Mouse (Mus musculus): ENCODE data around the gene Fam53b. TPM values are rescaled to one million over a fixed set of nuclear protein-coding genes. Genes with fewer than 3 reads are reported as not detected.

Gene Fam53b
- polyA plus RNA-seq, 1 experiment from 2014 or later, result 14.7 TPM

DNA sequence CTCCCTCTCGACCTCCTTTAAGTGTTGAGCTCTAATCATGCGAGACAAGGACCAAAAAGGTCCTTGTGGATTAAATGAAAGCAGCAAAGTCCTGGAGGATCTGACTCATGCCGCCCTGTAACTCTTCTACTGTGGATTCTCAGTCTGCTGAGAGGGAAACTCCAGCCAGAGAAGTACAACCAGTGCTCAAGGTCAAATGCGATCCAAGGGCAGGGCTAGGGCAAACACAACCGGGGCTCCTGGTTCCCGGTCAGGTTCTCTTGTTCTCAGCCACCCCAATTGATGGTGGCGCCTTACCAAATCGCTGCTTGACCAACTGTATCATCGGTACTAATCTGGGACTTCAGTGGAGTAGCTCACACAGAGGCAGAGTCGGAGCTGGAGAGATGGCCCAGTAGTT lies 12.8 kb downstream of the Fam53b start:
- H3K4me2 ChIP-seq (ENCODE audit: low read length), result no peak overlapping the region
- WGBS, result 86% methylated on average over 10 of the region's 10 CpGs

DNA sequence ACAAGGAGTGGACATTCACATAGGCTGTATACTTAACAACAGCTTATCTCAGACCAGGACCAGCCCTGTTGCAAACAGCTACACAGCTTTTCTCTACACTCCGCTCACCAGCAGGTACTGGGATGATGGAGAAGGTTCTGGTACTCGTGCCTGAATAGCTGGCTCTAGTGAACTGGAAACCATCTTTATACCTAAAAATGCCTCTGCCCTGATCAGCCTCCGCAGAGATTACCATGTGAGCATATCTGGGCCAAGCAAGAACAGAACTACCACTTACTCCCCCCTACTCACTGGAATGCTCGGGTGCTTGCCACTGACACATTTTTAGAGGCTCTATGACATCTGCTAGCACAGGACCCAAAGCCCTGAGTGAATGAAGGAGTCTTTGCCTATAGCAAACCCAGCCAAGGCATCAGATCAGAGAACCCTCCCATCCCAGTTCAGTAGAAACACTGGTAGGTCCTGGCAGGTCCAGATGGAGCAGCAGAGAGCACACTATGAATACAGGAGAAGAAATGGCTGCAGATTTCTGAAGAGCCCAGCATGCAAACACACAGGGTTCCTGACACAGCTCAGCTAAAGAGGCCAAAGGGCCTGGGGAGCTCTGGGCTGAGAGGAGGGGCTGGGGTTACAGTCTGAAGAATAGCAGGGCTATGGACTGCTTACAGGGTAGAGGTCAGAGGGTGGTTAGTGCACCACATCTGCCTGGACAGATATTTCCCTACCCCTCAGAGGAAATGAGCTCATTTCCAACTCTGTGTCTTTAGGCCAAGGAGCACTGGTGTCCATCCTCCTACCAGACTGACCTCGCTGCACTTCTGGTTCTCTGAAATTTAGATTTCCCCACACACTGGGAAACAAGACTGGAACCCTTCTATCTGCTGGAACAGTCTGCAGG lies 14.3 kb downstream of the Fam53b start:
- 0 out of 2 replicates have a peak, but pooled peaks have one; percentile 20 for ATAC-seq
- no peaks in the 10 kb centered on the region for H3K27me3 ChIP-seq (replicated peaks; ENCODE audit: control insufficient read depth, insufficient read depth, low read length)
- H3K9me3 ChIP-seq (ENCODE audit: control insufficient read depth, low read length), result no peaks in the 10 kb centered on the region
- WGBS, result 91% methylated on average over 5 of the region's 5 CpGs
- no peak overlapping the region for H3K4me2 ChIP-seq (ENCODE audit: low read length)
- no peaks in the 10 kb centered on the region for H3K36me3 ChIP-seq (ENCODE audit: control insufficient read depth, insufficient read depth, low read length)
- no peak overlapping the region for H3K27ac ChIP-seq (ENCODE audit: low read depth, low read length)
- H3K9ac ChIP-seq (ENCODE audit: low read depth, low read length), result no peak overlapping the region
- no peaks in the 10 kb centered on the region for H3K4me1 ChIP-seq (ENCODE audit: control insufficient read depth, insufficient read depth, low read depth, low read length)
- H3K4me3 ChIP-seq (ENCODE audit: low read length), result no peak overlapping the region

More for the DNA sequence above, 12.8 kb downstream of the Fam53b start:
- no peak overlapping the region for H3K27ac ChIP-seq (ENCODE audit: low read depth, low read length)
- ATAC-seq, result no peak
- peaks cover 9% of the 10 kb centered on the region for H3K4me1 ChIP-seq (ENCODE audit: control insufficient read depth, insufficient read depth, low read depth, low read length)
- no peak overlapping the region for H3K9ac ChIP-seq (ENCODE audit: low read depth, low read length)
- H3K9me3 ChIP-seq (ENCODE audit: control insufficient read depth, low read length), result no peaks in the 10 kb centered on the region
- no peaks in the 10 kb centered on the region for H3K27me3 ChIP-seq (replicated peaks; ENCODE audit: control insufficient read depth, insufficient read depth, low read length)
- no peak overlapping the region for H3K4me3 ChIP-seq (ENCODE audit: low read length)
- no peaks in the 10 kb centered on the region for H3K36me3 ChIP-seq (ENCODE audit: control insufficient read depth, insufficient read depth, low read length)

DNA sequence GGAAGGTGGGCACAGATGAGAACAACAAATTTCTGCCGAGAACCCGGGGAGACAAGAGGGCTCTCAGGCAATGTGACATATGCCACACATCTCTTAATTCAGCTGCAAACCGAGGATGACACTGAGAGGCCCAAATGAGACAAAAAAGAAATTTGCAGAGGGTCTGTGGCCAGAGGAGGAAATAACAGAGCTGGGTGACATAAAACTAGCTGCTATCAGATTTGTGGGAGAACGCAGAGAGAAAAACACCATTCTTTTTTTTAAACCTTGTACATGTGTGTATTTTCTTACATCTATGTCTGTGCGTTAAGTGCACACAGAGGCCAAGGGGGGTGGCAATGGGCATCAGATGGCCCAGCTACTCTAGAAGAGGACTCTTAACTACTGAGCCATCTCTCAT lies 18.5 kb downstream of the Fam53b start:
- Histone ChIP-seq H3K27me3 (replicated peaks; ENCODE audit: control insufficient read depth, insufficient read depth, low read length) (no peaks in the 10 kb centered on the region), H3K4me2 (ENCODE audit: low read length) (no peak overlapping the region), H3K36me3 (ENCODE audit: control insufficient read depth, insufficient read depth, low read length) (no peaks in the 10 kb centered on the region), H3K9ac (ENCODE audit: low read depth, low read length) (no peak overlapping the region), H3K4me1 (ENCODE audit: control insufficient read depth, insufficient read depth, low read depth, low read length) (no peaks in the 10 kb centered on the region), H3K9me3 (ENCODE audit: control insufficient read depth, low read length) (no peaks in the 10 kb centered on the region), H3K27ac (ENCODE audit: low read depth, low read length) (no peak overlapping the region), H3K4me3 (ENCODE audit: low read length) (no peak overlapping the region)
- WGBS, result 89% methylated on average over 5 of the region's 5 CpGs
- no peak for ATAC-seq

DNA sequence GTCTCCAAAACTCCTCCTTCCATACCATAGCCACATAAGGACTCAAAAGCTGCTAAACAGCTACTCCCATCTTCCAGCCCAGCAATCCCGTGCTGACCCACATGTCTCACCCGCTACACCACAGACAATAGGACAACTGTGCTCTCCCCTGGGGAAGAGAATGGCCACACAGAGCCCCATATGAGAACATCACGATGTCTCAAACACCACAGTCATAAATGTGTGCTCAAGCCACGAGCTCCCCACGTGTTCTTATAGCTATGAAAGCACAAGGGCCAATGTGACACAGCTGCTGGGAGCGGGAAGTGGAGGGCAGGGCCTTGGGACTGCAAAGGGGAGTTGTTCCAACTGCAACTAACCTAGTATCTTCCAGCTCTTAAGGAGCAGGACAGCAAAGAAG lies 20.2 kb downstream of the Fam53b start:
- WGBS, result 62% methylated on average over 6 of the region's 6 CpGs
- no peak for ATAC-seq
- no peak overlapping the region for H3K9ac ChIP-seq (ENCODE audit: low read depth, low read length)

DNA sequence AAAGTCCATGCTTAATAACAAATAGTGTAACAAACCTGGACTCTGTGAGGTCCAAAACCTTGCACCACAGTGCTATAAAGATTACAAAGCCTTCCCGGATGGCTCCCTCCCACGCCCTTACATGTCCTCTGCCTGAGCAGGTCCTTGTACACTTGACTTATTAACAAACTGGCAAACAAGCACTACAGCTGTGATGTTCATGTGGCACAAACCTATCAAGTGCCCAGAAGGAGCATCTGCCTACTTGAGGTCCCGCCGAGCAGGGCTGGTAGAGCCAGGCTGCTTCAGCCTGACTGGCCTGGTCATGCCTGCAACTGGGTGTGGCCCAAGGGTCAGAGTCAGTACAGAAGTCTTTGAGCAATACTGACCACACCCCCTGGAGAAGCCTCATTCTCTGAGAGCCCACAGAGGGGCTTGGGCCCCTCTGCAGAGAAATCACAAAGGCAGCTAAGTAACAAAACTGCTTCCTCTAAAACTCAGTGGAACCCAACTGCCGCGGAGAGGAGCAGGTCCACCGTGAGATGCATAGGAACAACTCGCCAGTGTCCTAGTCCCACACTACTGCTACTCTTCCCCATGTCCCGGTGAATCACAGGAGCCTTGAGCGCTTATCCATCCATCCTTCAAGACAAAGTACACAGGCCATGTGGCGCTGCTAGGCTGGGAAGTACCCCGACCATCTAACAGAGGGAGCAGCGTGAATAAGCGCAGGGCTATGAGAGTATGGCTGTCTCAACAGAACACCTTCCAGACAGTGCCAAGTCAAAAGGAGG lies 23.1 kb downstream of the Fam53b start:
- H3K27ac ChIP-seq (ENCODE audit: low read depth, low read length), result no peak overlapping the region
- H3K9me3 ChIP-seq (ENCODE audit: control insufficient read depth, low read length), result no peaks in the 10 kb centered on the region
- no peak overlapping the region for H3K4me2 ChIP-seq (ENCODE audit: low read length)
- WGBS, result 85% methylated on average over 14 of the region's 14 CpGs
- no peaks in the 10 kb centered on the region for H3K27me3 ChIP-seq (replicated peaks; ENCODE audit: control insufficient read depth, insufficient read depth, low read length)
- no peak for ATAC-seq
- H3K9ac ChIP-seq (ENCODE audit: low read depth, low read length), result no peak overlapping the region
- H3K4me3 ChIP-seq (ENCODE audit: low read length), result no peak overlapping the region
- peaks cover 12% of the 10 kb centered on the region; the same call in 1 of the 2 replicates for H3K4me1 ChIP-seq (ENCODE audit: control insufficient read depth, insufficient read depth, low read depth, low read length)
- no peaks in the 10 kb centered on the region for H3K36me3 ChIP-seq (ENCODE audit: control insufficient read depth, insufficient read depth, low read length)

More for the DNA sequence above, 20.2 kb downstream of the Fam53b start:
- Histone ChIP-seq H3K36me3 (ENCODE audit: control insufficient read depth, insufficient read depth, low read length) (no peaks in the 10 kb centered on the region), H3K4me3 (ENCODE audit: low read length) (no peak overlapping the region), H3K9me3 (ENCODE audit: control insufficient read depth, low read length) (no peaks in the 10 kb centered on the region), H3K27me3 (replicated peaks; ENCODE audit: control insufficient read depth, insufficient read depth, low read length) (no peaks in the 10 kb centered on the region), H3K27ac (ENCODE audit: low read depth, low read length) (no peak overlapping the region), H3K4me2 (ENCODE audit: low read length) (no peak overlapping the region), H3K4me1 (ENCODE audit: control insufficient read depth, insufficient read depth, low read depth, low read length) (no peaks in the 10 kb centered on the region)

DNA sequence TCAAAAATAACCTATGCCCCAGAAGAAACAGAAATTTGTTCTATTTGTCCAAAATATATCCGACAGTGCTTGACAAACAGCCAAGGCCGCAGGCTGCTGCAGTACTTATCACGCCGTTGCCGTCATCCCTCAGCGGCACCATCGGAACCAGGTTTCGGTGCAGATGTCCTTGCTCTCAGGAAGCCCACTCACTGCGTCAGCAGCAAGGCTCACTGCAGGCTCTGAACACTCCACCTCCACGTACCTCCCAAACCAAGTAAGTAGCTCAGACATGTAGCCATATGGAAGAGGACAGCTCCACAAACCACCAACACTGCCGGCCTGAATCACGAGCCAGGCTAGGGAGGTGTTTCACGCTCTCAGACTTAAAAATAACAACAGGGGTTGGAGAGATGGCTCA lies 24.9 kb downstream of the Fam53b start:
- no peaks in the 10 kb centered on the region for H3K27me3 ChIP-seq (replicated peaks; ENCODE audit: control insufficient read depth, insufficient read depth, low read length)
- no peak overlapping the region for H3K4me3 ChIP-seq (ENCODE audit: low read length)
- H3K9me3 ChIP-seq (ENCODE audit: control insufficient read depth, low read length), result no peaks in the 10 kb centered on the region
- H3K36me3 ChIP-seq (ENCODE audit: control insufficient read depth, insufficient read depth, low read length), result no peaks in the 10 kb centered on the region
- no peak overlapping the region for H3K27ac ChIP-seq (ENCODE audit: low read depth, low read length)
- H3K9ac ChIP-seq (ENCODE audit: low read depth, low read length), result no peak overlapping the region
- 91% methylated on average over 13 of the region's 13 CpGs for WGBS
- no peak for ATAC-seq
- H3K4me1 ChIP-seq (ENCODE audit: control insufficient read depth, insufficient read depth, low read depth, low read length), result peaks cover 17% of the 10 kb centered on the region; the same call in 1 of the 2 replicates
- H3K4me2 ChIP-seq (ENCODE audit: low read length), result no peak overlapping the region

DNA sequence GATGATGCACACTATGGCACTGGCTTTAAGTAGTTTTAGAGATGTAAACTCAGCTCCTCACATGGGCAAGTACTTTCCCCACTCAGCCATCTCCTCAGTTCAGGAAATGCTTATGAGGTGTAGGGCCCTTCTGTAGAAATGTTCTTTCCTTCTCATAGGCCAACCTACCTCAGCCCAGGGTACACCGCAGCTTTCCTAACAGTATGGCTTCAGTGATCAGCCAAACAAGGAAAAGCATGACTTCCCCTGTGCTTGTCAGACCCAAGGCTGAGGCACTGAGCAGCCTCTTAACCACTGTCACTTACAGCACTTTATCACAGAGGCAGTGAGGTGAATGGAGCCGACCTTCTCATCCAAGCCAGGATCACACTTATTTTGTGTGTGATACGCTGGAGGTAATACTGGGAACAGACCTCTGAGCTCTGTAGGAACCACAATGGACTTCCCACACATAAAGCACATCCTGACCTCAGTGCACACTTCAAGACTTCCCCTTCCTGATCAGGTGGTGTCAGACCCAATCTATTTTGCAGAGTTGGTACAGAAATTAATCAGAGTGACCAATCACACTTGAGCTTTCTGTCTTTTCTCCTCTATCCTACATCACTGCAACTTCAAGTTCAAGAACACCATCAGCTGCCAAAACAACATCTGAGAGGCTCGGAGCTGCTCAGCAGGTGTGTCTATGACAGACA lies 26.0 kb downstream of the Fam53b start:
- 90% methylated on average over 4 of the region's 4 CpGs for WGBS

DNA sequence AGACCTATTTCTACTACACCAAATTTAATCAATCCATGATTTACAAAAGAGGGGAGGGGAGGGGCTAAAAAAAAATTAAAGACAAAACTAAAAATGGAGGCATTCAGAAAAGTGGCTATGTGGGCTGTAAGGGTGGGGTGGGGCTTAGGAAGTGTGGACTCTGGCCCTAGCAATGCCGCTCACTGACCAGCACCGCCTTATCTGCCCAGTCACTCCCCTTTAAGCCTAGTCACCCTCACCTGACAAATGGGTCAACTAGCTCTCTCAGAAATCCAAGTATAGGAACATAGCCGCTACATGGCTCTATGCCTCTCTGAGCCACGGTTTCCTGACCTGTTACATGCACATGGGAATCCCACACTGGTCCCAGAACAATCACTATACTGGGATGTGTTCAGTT lies 26.7 kb downstream of the Fam53b start:
- Histone ChIP-seq H3K4me1 (ENCODE audit: control insufficient read depth, insufficient read depth, low read depth, low read length) (peaks cover 19% of the 10 kb centered on the region), H3K4me2 (ENCODE audit: low read length) (no peak overlapping the region), H3K36me3 (ENCODE audit: control insufficient read depth, insufficient read depth, low read length) (no peaks in the 10 kb centered on the region), H3K27ac (ENCODE audit: low read depth, low read length) (no peak overlapping the region), H3K9ac (ENCODE audit: low read depth, low read length) (no peak overlapping the region), H3K9me3 (ENCODE audit: control insufficient read depth, low read length) (no peaks in the 10 kb centered on the region), H3K27me3 (replicated peaks; ENCODE audit: control insufficient read depth, insufficient read depth, low read length) (no peaks in the 10 kb centered on the region), H3K4me3 (ENCODE audit: low read length) (no peak overlapping the region)
- ATAC-seq, result no peak
- 97% methylated on average over 4 of the region's 4 CpGs for WGBS

More for the DNA sequence above, 26.0 kb downstream of the Fam53b start:
- Histone ChIP-seq H3K9ac (ENCODE audit: low read depth, low read length) (no peak overlapping the region), H3K36me3 (ENCODE audit: control insufficient read depth, insufficient read depth, low read length) (no peaks in the 10 kb centered on the region), H3K4me3 (ENCODE audit: low read length) (no peak overlapping the region), H3K27me3 (replicated peaks; ENCODE audit: control insufficient read depth, insufficient read depth, low read length) (no peaks in the 10 kb centered on the region), H3K27ac (ENCODE audit: low read depth, low read length) (no peak overlapping the region), H3K4me1 (ENCODE audit: control insufficient read depth, insufficient read depth, low read depth, low read length) (peaks cover 17% of the 10 kb centered on the region; the same call in 1 of the 2 replicates), H3K4me2 (ENCODE audit: low read length) (no peak overlapping the region), H3K9me3 (ENCODE audit: control insufficient read depth, low read length) (no peaks in the 10 kb centered on the region)
- no peak for ATAC-seq

DNA sequence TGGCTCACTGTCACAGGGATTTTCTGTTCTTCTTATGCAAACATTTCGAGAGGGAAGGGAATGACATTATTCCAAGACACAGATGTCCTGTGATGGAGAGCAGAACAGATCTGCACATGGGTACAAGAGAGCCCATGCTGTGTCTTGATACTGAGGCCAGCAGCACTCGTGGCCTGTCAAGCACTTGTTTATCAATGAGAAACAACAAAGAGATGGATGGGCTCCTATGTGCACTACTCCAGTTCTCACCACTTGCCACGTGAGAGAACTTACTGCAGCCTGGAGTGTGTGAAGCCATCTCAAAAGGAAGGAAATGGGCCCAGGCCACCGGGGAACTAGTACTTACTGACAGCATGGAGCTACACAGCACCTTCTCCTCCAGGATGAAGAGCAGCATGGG lies 27.2 kb downstream of the Fam53b start:
- Histone ChIP-seq H3K9ac (ENCODE audit: low read depth, low read length) (no peak overlapping the region), H3K36me3 (ENCODE audit: control insufficient read depth, insufficient read depth, low read length) (no peaks in the 10 kb centered on the region), H3K9me3 (ENCODE audit: control insufficient read depth, low read length) (no peaks in the 10 kb centered on the region), H3K4me3 (ENCODE audit: low read length) (no peak overlapping the region), H3K27me3 (replicated peaks; ENCODE audit: control insufficient read depth, insufficient read depth, low read length) (no peaks in the 10 kb centered on the region), H3K4me2 (ENCODE audit: low read length) (no peak overlapping the region), H3K27ac (ENCODE audit: low read depth, low read length) (no peak overlapping the region), H3K4me1 (ENCODE audit: control insufficient read depth, insufficient read depth, low read depth, low read length) (peaks cover 23% of the 10 kb centered on the region)
- no peak for ATAC-seq
- WGBS, result 32% methylated on average over 4 of the region's 4 CpGs

All from hindbrain, embryonic 16.5 days (tissue).